Comparison of ENCODE assay signal across 8 mouse cellular contexts in genomic region chr13:23436231-23436661, GRCm38 (mm10). TPM values are rescaled to one million over a fixed set of nuclear protein-coding genes. Genes with fewer than 3 reads are reported as not detected.
DNase-seq lines count a peak whose midpoint lies in the region; ATAC-seq and TF ChIP-seq lines count a peak whose summit lies in the region.

No protein-coding gene starts in this region.

- ATAC-seq in megakaryocyte, adult 5-6 weeks (ENCODE audit: poor library complexity, severe bottlenecking), result no peak
- ATAC-seq in hindbrain, embryonic 14.5 days (ENCODE audit: low FRiP score), result no peak

- H3K4me1 ChIP-seq in megakaryocyte, embryonic 14.5 days, result peaks cover 46% of the 10 kb centered on the region
- peaks cover 6% of the 10 kb centered on the region; the same call in 1 of the 2 replicates for H3K4me1 ChIP-seq in embryonic fibroblast, embryonic 13.5 days (ENCODE audit: control insufficient read depth, insufficient read depth, low read length)
- H3K4me1 ChIP-seq in hindbrain, embryonic 14.5 days (replicated peaks; ENCODE audit: control insufficient read depth, insufficient read depth, low read length), result no peaks in the 10 kb centered on the region; the same call in 1 of the 2 replicates
- H3K4me1 ChIP-seq in liver, adult 2 months (ENCODE audit: control insufficient read depth, insufficient read depth, low read length), result peaks cover 6% of the 10 kb centered on the region

- H3K4me3 ChIP-seq in megakaryocyte, embryonic 14.5 days (replicated peaks), result peak overlapping the region; percentile 91
- peak overlapping the region; percentile 48 for H3K4me3 ChIP-seq in embryonic fibroblast, embryonic 13.5 days (ENCODE audit: insufficient read depth, low read length)
- H3K4me3 ChIP-seq in hindbrain, embryonic 14.5 days (replicated peaks; ENCODE audit: low read length), result peak overlapping the region; percentile 36
- peak overlapping the region; percentile 20; the same call in 1 of the 2 replicates for H3K4me3 ChIP-seq in liver, adult 2 months (ENCODE audit: insufficient read depth, low read depth, low read length)

- H3K4me2 ChIP-seq in hindbrain, embryonic 14.5 days (replicated peaks), result peak overlapping the region; percentile 56

- DNase-seq in NIH3T3 (ENCODE audit: low read depth), result peak; percentile 77
- peak; percentile 83 for DNase-seq in hindbrain, embryonic 14.5 days (ENCODE audit: low spot score)
- peak; percentile 51 for DNase-seq in liver, adult 2 months (ENCODE audit: extremely low read depth, low read depth, low spot score)
- DNase-seq in natural killer cell, adult 2 months (ENCODE audit: low spot score in 2 of 2), result peak; percentile 59 to 68
- DNase-seq in urinary bladder, adult 18-20 months (ENCODE audit: low spot score in 2 of 2), result no peak

- H3K27me3 ChIP-seq in megakaryocyte, embryonic 14.5 days (replicated peaks), result no peaks in the 10 kb centered on the region
- no peaks in the 10 kb centered on the region for H3K27me3 ChIP-seq in hindbrain, embryonic 14.5 days (ENCODE audit: control insufficient read depth, insufficient read depth, low read length)
- no peaks in the 10 kb centered on the region for H3K27me3 ChIP-seq in liver, adult 2 months (ENCODE audit: control insufficient read depth, insufficient read depth, low read length)

- no peaks in the 10 kb centered on the region for H3K9me3 ChIP-seq in megakaryocyte, embryonic 14.5 days
- no peaks in the 10 kb centered on the region for H3K9me3 ChIP-seq in hindbrain, embryonic 14.5 days (ENCODE audit: control insufficient read depth, low read length)

- no peaks in the 10 kb centered on the region for H3K79me2 ChIP-seq in liver, adult 2 months (ENCODE audit: control insufficient read depth, insufficient read depth, low read length)

- TF ChIP-seq POLR2A in embryonic fibroblast, embryonic 13.5 days (IDR thresholded peaks at IDR 0.05; ENCODE audit: low read depth, low read length), result no peak
- no peak for TF ChIP-seq POLR2A in liver, adult 2 months (IDR thresholded peaks at IDR 0.05; ENCODE audit: extremely low read depth, insufficient read depth, low read length)

- no peak overlapping the region for H3K9ac ChIP-seq in hindbrain, embryonic 14.5 days
- no peak overlapping the region for H3K9ac ChIP-seq in liver, adult 2 months (ENCODE audit: low read depth, low read length)

- WGBS in hindbrain, embryonic 14.5 days, result 2% methylated on average over 11 of the region's 11 CpGs
- 1% methylated on average over 11 of the region's 11 CpGs for WGBS in liver, adult 2 months

- TF ChIP-seq CTCF in embryonic fibroblast, embryonic 13.5 days (IDR thresholded peaks at IDR 0.05; ENCODE audit: borderline replicate concordance, insufficient read depth, low read length), result no peak
- no peak for TF ChIP-seq CTCF in liver, adult 2 months (IDR thresholded peaks at IDR 0.05; ENCODE audit: low read depth, low read length)

- no peak overlapping the region for H3K27ac ChIP-seq in embryonic fibroblast, embryonic 13.5 days (ENCODE audit: insufficient read depth, low read length)
- H3K27ac ChIP-seq in hindbrain, embryonic 14.5 days, result no peak overlapping the region
- H3K27ac ChIP-seq in liver, adult 2 months (replicated peaks; ENCODE audit: insufficient read depth, low read depth, low read length), result no peak overlapping the region

- no peaks in the 10 kb centered on the region for H3K36me3 ChIP-seq in megakaryocyte, embryonic 14.5 days (replicated peaks; ENCODE audit: low read length)
- no peaks in the 10 kb centered on the region for H3K36me3 ChIP-seq in hindbrain, embryonic 14.5 days (replicated peaks; ENCODE audit: control insufficient read depth, insufficient read depth)
- no peaks in the 10 kb centered on the region for H3K36me3 ChIP-seq in liver, adult 2 months (ENCODE audit: control insufficient read depth, insufficient read depth, low read length)

RNA-seq across cellular contexts. Expression of gene Abt1, which starts 12.6 kb away (rescaled TPM):
- 1.6 and 7.8 TPM in 2 replicates for polyA plus RNA-seq in megakaryocyte, embryonic 14.5 days (2012; ENCODE audit: insufficient read depth, low replicate concordance)
- 5.1 and 5.2 TPM in 2 replicates for total RNA-seq in megakaryocyte, adult 5-6 weeks (2015)
- total RNA-seq in megakaryocyte, adult 5-6 weeks (2017), result 6.8 and 11.2 TPM in 2 replicates
- 4.2 and 4.7 TPM in 2 replicates for polyA plus RNA-seq in embryonic fibroblast, embryonic 13.5 days (2011; ENCODE audit: insufficient read length, low read depth, missing spikeins)
- 8.5 and 8.9 TPM in 2 replicates for polyA plus RNA-seq in hindbrain, embryonic 14.5 days (2014; fragmentation: Nextera tagmentation; extraction: Ambion mirVana)
- 3.5 and 3.7 TPM in 2 replicates for total RNA-seq in liver, adult 2 months (2014; rRNA removed)
- polyA plus RNA-seq in liver, adult 2 months (2012; rRNA removed), result 2.1 TPM in 2 replicates

RNA-seq across cellular contexts. Expression of gene Btn1a1, which starts 29.5 kb away (rescaled TPM):
- polyA plus RNA-seq in megakaryocyte, embryonic 14.5 days (2012; ENCODE audit: insufficient read depth, low replicate concordance), result not detected in 2 replicates
- not detected in 2 replicates for total RNA-seq in megakaryocyte, adult 5-6 weeks (2015)
- not detected in 2 replicates for total RNA-seq in megakaryocyte, adult 5-6 weeks (2017)
- polyA plus RNA-seq in embryonic fibroblast, embryonic 13.5 days (2011; ENCODE audit: insufficient read length, low read depth, missing spikeins), result not detected in 2 replicates
- 0.05 TPM in 1 of 2 replicates, not detected in the other for polyA plus RNA-seq in hindbrain, embryonic 14.5 days (2014; fragmentation: Nextera tagmentation; extraction: Ambion mirVana)
- total RNA-seq in liver, adult 2 months (2014; rRNA removed), result not detected in 2 replicates
- polyA plus RNA-seq in liver, adult 2 months (2012; rRNA removed), result not detected in 2 replicates

RNA-seq across cellular contexts. Expression of gene Btn2a2, which starts 52.4 kb away (rescaled TPM):
- not detected in 2 replicates for polyA plus RNA-seq in megakaryocyte, embryonic 14.5 days (2012; ENCODE audit: insufficient read depth, low replicate concordance)
- total RNA-seq in megakaryocyte, adult 5-6 weeks (2015), result not detected in 2 replicates
- total RNA-seq in megakaryocyte, adult 5-6 weeks (2017), result not detected in 2 replicates
- polyA plus RNA-seq in embryonic fibroblast, embryonic 13.5 days (2011; ENCODE audit: insufficient read length, low read depth, missing spikeins), result not detected in 2 replicates
- 0.21 TPM in 1 of 2 replicates, not detected in the other for polyA plus RNA-seq in hindbrain, embryonic 14.5 days (2014; fragmentation: Nextera tagmentation; extraction: Ambion mirVana)
- not detected in 2 replicates for total RNA-seq in liver, adult 2 months (2014; rRNA removed)
- not detected in 2 replicates for polyA plus RNA-seq in liver, adult 2 months (2012; rRNA removed)

Comparison
In these comparisons a context has a peak if more than half of its experiments do, and no peak if none do; other contexts are left out.
1. H3K4me3 ChIP-seq: peak in every context shown above with its lines; median percentile 91 in megakaryocyte, embryonic 14.5 days; 48 in embryonic fibroblast, embryonic 13.5 days; 36 in hindbrain, embryonic 14.5 days; 20 in liver, adult 2 months.
2. DNase-seq: peak in NIH3T3 (single experiment), hindbrain, embryonic 14.5 days (single experiment), liver, adult 2 months (single experiment) and natural killer cell, adult 2 months (2 of 2); none in urinary bladder, adult 18-20 months (0 of 2).